Mouse (Mus musculus) cerebellum, adult 2 months (tissue): ENCODE measurements around the gene Churc1.

Source experiments
- CTCF ChIP-seq: fragments of 200-500 bp; IDR thresholded peaks from 2 replicates; pipeline ENCODE4 v1.5.1; 2011; ENCODE audit warnings: low read depth, mild to moderate bottlenecking, control low read depth, low read length, moderate library complexity, borderline replicate concordance; ENCODE audit not compliant: insufficient read depth
- POLR2A ChIP-seq: fragments of 200-500 bp; IDR thresholded peaks from 2 replicates; pipeline ENCODE4 v1.6.1; 2011; ENCODE audit warnings: low read length, control low read depth, borderline replicate concordance; ENCODE audit not compliant: insufficient read depth

DNA sequence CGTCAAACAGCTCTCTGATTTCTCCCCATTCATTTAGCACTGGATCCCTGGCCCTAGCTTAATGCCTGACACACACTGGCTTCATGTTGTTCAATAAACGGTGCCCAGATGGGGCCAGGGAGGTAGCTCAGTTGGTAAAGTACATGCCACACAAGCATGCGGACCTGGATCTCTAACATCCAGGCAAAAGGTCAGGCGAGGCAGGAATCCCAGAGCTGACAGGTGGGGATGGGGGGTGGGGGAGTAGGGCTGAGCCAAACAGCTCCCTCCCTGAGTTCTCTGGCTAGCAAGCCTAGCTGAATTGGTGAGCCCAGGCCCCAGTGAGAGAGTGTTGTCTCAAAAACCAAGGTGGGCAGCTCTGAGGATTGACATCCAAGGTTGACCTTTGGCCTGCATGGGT is 51.8 kb downstream of the Churc1 start:
- TF ChIP-seq POLR2A (no peak), CTCF (no peak)
